Mouse (Mus musculus) left cerebral cortex, adult 2 months (tissue): ENCODE measurements around the gene Ypel2. TPM values are rescaled to one million over a fixed set of nuclear protein-coding genes. Genes with fewer than 3 reads are reported as not detected.

ENCODE experiments used
- DNase-seq, 2 experiments: peaks; one replicate each; pipeline ENCODE4 v3.0.0; 2021 to 2022; ENCODE audit warnings: low spot score in 2 of 2, mixed read lengths in 1 of 2; ENCODE audit errors: extremely low spot score in 1 of 2
- H3K27ac ChIP-seq: fragments of 200-600 bp; 2 replicates; pipeline ENCODE4 v1.8.1; 2022
- H3K4me3 ChIP-seq: fragments of 200-600 bp; 2 replicates; pipeline ENCODE4 v1.8.1; 2022
- CTCF ChIP-seq: fragments of 200-600 bp; IDR thresholded peaks from 2 replicates; pipeline ENCODE4 v1.8.1; 2022; ENCODE audit warnings: antibody characterized with exemption, mild to moderate bottlenecking, moderate library complexity
- intact Hi-C: fragments of 180-260 bp; cut with DNase I; formaldehyde crosslinking; loops from one replicate; pipeline ENCODE4 v1.15.1; 2025
- total RNA-seq, 2 experiments: library from RNA; stranded (reverse); gene quantifications; 2 replicates each; pipeline ENCODE4 v1.2.3; 2021

The Ypel2 gene
- total RNA-seq, 2 experiments from 2014 or later = 42.8 to 45.5 TPM

DNA sequence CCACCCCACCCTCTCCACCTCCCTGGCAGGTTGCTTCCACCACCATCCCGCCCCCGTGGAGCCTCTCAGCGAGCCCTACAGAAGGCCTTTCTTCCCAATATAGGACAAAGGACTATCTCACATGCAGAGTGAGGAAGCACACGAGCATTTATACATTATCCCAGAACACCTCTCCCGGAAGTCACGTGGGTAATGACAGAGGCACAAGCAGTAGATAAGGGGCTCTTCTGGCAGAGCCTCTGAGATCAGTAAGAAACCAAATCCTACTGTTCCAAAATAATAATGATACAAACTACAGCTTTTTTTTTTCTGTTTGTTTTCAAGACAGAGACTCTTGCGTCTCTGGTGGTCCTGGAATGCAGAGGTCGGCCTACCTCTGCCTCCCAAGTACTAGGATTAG, 51.6 kb downstream of the Ypel2 start:
- Histone ChIP-seq H3K27ac (no peak overlapping the region), H3K4me3 (no peak overlapping the region)
- no peak for TF ChIP-seq CTCF
- DNase-seq = no peak
- intact Hi-C loops = loop anchor here (5.0 to 10.0 kb wide), 2 partner anchors 47 to 185 kb away; partner anchors contain the start of gene Cltc

GRCm38 (mm10) chr11:86939503-86939902, 54.0 kb downstream of the Ypel2 start:
- no peak for TF ChIP-seq CTCF
- intact Hi-C loops = no loop called here
- DNase-seq = no peak
- Histone ChIP-seq H3K27ac (no peak overlapping the region), H3K4me3 (no peak overlapping the region)

- no peak for TF ChIP-seq CTCF
- DNase-seq = no peak
- intact Hi-C loops = no loop called here
- Histone ChIP-seq H3K4me3 (no peak overlapping the region), H3K27ac (no peak overlapping the region)
These were observed 55.0 kb downstream of the Ypel2 start for GRCm38 (mm10) chr11:86938551-86938950.

- no peak overlapping the region for H3K4me3 ChIP-seq
- no peak for TF ChIP-seq CTCF
- intact Hi-C loops = no loop called here
- DNase-seq = no peak
- H3K27ac ChIP-seq = no peak overlapping the region
These were observed 55.4 kb downstream of the Ypel2 start for GRCm38 (mm10) chr11:86938108-86938507.

DNA sequence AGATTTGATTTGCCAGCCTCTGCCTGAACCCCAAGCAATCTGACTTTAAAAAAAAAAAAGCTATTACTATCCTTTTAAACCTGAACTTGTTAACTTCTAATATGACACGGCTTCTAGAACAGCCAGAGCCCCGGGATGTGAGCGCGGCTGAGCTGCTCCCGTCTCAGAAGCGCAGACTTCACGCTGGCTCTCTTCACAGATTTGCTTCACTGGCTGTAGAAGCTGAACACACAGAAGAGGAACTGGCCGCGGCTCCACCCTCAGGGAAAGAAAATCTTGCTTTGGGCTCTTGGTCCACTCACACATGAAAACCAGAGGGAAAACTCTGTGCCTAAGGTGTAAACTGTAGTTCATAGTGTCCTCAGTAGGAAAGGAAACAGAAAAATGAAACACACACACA, 56.6 kb downstream of the Ypel2 start:
- intact Hi-C loops = no loop called here
- Histone ChIP-seq H3K27ac (no peak overlapping the region), H3K4me3 (no peak overlapping the region)
- TF ChIP-seq CTCF = no peak
- no peak for DNase-seq

GRCm38 (mm10) chr11:86934895-86935294, 58.6 kb downstream of the Ypel2 start:
- no peak overlapping the region for H3K4me3 ChIP-seq
- DNase-seq = no peak
- H3K27ac ChIP-seq = no peak overlapping the region
- TF ChIP-seq CTCF = no peak
- intact Hi-C loops = no loop called here

GRCm38 (mm10) chr11:86932201-86932600, 61.3 kb downstream of the Ypel2 start:
- no peak overlapping the region for H3K4me3 ChIP-seq
- peak overlapping the region; percentile 92; the same call in 1 of the 2 replicates for H3K27ac ChIP-seq
- intact Hi-C loops = no loop called here
- DNase-seq = no peak
- TF ChIP-seq CTCF = no peak

GRCm38 (mm10) chr11:86930636-86931180, 62.8 kb downstream of the Ypel2 start:
- peak; percentile 39 to 73 for DNase-seq
- Histone ChIP-seq H3K4me3 (no peak overlapping the region), H3K27ac (peak overlapping the region; percentile 92)
- no peak for TF ChIP-seq CTCF
- intact Hi-C loops = no loop called here

DNA sequence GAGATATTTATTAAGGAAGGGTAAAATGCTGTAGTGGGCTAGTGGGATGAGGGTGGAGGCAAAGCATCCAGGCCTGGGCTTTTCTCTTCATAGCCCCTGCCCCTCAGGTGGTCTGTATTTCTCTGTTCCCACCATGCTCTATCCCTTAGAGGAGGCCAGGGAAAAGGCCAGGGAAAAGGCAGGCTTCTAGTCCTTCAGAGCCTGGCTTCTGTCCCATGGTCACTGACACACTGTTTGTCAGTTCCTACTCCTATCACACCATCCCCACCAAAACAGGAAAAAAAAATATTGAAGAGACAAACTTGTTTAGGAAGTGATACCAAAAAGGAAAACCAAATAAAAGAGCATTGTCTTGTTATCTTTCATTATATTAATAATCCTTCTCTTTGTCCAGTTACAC, 63.5 kb downstream of the Ypel2 start:
- intact Hi-C loops = no loop called here
- no peak for TF ChIP-seq CTCF
- DNase-seq = no peak
- Histone ChIP-seq H3K27ac (peak overlapping the region; percentile 92), H3K4me3 (no peak overlapping the region)

GRCm38 (mm10) chr11:86929531-86929930, 64.0 kb downstream of the Ypel2 start:
- H3K27ac ChIP-seq = peak overlapping the region; percentile 92; the same call in 1 of the 2 replicates
- intact Hi-C loops = no loop called here
- H3K4me3 ChIP-seq = no peak overlapping the region
- TF ChIP-seq CTCF = no peak
- no peak for DNase-seq

DNA sequence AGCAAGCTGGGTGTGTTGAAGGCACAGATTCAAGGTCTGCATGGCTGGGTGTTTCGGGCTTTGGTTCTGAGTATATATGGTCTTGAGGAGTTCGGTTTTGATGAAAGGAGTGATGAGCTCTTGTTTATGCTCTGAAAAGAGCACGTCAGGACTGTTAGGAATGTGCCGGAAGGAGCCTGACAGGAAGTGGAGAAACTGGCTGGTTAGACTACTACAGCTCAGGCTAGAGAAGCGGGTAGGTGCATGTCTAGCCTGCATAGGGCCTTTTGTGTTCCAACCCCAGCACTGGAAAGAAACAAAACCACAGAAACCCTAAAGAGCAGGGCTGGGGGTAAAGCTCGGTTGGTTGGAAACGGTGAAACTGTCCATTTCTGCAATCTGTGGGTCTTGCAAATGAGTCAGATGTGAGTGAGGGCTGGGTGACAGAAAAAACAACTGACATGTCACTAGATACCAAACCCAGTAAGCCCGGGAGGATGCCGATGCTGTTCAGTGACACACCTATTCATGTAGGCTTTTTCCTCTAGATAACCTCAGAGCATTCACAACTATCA, 68.3 kb downstream of the Ypel2 start:
- TF ChIP-seq CTCF = no peak
- no peak overlapping the region for H3K4me3 ChIP-seq
- intact Hi-C loops = no loop called here
- no peak overlapping the region for H3K27ac ChIP-seq
- no peak for DNase-seq

DNA sequence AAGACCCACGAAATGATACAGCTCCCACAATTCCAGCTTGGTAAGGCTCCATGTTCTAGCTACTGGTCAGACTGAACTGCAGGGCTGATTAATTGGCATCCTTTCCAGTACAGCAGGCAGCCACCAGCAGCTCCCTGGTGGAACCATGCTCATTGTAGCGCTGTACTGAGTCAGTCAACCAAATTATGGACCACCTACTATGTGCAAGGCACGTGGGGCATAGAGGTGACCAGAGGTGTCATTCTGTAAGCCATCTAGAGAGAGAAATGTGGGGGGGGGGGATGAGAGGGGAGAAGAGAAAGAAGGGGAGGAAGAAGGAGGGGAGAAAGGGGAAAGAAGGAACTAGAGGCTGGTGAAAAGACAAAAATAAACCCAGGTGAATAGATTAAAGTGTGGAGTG, 68.9 kb downstream of the Ypel2 start:
- DNase-seq = no peak
- Histone ChIP-seq H3K27ac (no peak overlapping the region), H3K4me3 (no peak overlapping the region)
- no peak for TF ChIP-seq CTCF
- intact Hi-C loops = no loop called here

DNA sequence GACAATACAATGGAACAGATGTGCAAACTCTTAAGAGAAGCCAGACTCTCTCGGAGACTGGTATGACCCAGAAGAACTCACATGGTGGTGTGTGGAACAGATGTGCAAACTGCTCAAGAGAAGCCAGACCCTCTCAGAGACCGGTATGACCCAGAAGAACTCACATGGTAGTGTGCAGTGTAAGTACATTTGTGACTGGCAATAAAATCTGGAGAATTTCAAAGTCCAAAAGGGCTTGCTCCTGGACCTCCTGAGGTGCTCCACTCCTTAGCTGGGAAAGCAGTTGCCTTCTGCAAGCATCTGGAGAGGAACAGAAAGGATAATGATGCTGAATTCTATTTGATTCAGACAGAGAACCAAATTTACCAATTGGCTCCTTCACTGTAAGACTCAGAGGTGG, 69.9 kb downstream of the Ypel2 start:
- no peak for DNase-seq
- Histone ChIP-seq H3K4me3 (no peak overlapping the region), H3K27ac (no peak overlapping the region)
- intact Hi-C loops = no loop called here
- no peak for TF ChIP-seq CTCF
